Mouse (Mus musculus) ovary, postnatal 10 days (tissue): ENCODE results near the gene Gm6710.
"Not testable (repeated sequence)": the region's sequence is repeated elsewhere in the genome, so short reads cannot be mapped to it uniquely, and the experiment has no call there.

Source experiments
- DNase-seq: peaks from one replicate; pipeline ENCODE4 v3.0.0; 2022; ENCODE audit warnings: low spot score

Gm6710 gene

DNA sequence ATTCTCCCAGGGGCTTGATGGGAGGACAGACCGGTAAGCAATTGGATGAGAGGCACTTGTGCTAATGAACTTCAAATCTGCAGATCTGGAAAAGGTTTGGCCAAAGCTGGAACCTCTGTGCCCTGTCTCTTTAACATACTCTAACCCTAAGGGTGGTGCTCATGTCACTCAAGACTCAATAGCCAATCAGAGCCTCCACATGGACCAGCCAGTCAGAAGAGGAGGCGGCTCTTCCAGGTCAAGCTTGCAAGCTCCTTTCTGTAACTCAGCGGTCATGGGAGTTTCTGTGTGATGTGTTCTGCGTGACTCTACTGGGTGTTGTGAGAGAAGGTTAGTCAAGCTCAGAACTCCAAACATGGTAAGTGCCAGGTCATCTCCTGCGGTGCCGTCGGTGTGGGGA lies at the start of gene Gm6710:
TSS of gene Gm6710 (plus strand) at position 196 of the 400 bp plus-strand sequence.
- DNase-seq, result not testable (repeated sequence)
